Mouse (Mus musculus): ENCODE measurements around the gene Arl6. TPM values are rescaled to one million over a fixed set of nuclear protein-coding genes. Genes with fewer than 3 reads are reported as not detected.

Arl6 gene
- polyA plus RNA-seq, 1 experiment = 23.1 TPM

- H3K4me1 ChIP-seq (ENCODE audit: control insufficient read depth, insufficient read depth, low read length) = peaks cover 1% of the 10 kb centered on the region; the same call in 1 of the 2 replicates
- no peak for TF ChIP-seq CTCF (IDR thresholded peaks at IDR 0.05; ENCODE audit: extremely low read depth, insufficient read depth, low read length)
- no peak for TF ChIP-seq POLR2A (IDR thresholded peaks at IDR 0.05; ENCODE audit: extremely low read depth, insufficient read depth, low read length)
- no peak overlapping the region for H3K4me3 ChIP-seq (ENCODE audit: insufficient read depth, low read length)
- H3K27ac ChIP-seq (ENCODE audit: insufficient read depth, low read length) = no peak overlapping the region
Observed at GRCm38 (mm10) chr16:59569837-59570236, 69.4 kb downstream of the Arl6 start.

DNA sequence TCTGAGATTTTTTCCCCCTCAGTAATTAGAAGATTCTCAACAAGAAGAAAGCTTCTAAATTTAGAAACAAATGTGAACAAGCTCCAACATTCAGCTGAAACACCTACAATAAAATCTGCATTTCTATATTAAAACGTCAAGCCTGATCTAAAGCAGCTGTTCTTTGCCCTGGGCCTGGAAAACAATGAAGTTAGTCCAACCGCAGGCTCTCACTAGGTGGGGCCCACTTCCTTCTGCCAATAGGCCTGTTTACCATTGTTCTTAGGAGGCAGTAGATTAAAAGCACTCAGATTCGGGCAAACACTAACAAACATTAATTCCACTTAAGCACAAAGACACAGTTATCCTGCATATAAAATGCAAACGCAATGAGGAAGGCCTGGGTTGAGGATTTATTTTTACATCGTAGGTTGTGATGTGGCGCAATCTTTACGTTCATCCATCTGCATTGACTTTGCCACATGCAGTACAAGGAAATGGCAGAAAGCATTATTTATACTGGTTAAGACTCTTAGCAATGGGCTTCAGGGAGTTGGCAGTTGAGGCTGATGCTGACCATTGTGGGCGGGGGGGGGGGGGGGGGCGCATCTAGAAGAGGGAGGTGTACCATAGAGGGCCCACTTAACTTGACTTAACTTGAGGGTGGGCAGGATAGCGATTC is 71.3 kb downstream of the Arl6 start:
- Histone ChIP-seq H3K4me3 (ENCODE audit: insufficient read depth, low read length) (no peak overlapping the region), H3K4me1 (ENCODE audit: control insufficient read depth, insufficient read depth, low read length) (peaks cover 1% of the 10 kb centered on the region; the same call in 1 of the 2 replicates), H3K27ac (ENCODE audit: insufficient read depth, low read length) (peak overlapping the region; percentile 80; the same call in 1 of the 2 replicates)
- no peak for TF ChIP-seq POLR2A (IDR thresholded peaks at IDR 0.05; ENCODE audit: extremely low read depth, insufficient read depth, low read length)
- TF ChIP-seq CTCF (IDR thresholded peaks at IDR 0.05; ENCODE audit: extremely low read depth, insufficient read depth, low read length) = no peak

- Histone ChIP-seq H3K27ac (ENCODE audit: insufficient read depth, low read length) (no peak overlapping the region), H3K4me1 (ENCODE audit: control insufficient read depth, insufficient read depth, low read length) (peaks cover 1% of the 10 kb centered on the region; the same call in 1 of the 2 replicates), H3K4me3 (ENCODE audit: insufficient read depth, low read length) (no peak overlapping the region)
- TF ChIP-seq POLR2A (IDR thresholded peaks at IDR 0.05; ENCODE audit: extremely low read depth, insufficient read depth, low read length) (no peak), CTCF (IDR thresholded peaks at IDR 0.05; ENCODE audit: extremely low read depth, insufficient read depth, low read length) (no peak)
Observed at GRCm38 (mm10) chr16:59566437-59566836, 72.8 kb downstream of the Arl6 start.

DNA sequence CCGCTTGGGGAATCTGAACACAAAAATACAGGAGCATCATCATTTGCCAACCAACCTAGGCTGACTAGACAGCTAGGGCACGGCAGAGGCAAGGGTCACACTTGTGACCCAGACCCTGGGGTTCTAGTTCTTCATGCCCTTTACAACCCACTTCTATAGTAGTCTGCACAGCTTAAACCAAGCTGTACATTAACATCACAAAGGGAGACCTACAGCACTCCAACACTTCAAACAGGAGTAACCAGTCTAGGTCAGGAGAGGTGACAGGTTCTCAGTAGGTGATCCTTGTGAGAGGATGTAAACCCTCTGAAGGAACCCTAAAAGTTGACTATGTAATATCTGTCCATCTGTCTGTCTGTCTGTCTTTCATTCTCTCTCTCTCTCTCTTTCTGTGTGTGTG is 73.6 kb downstream of the Arl6 start:
- peaks cover 1% of the 10 kb centered on the region; the same call in 1 of the 2 replicates for H3K4me1 ChIP-seq (ENCODE audit: control insufficient read depth, insufficient read depth, low read length)
- H3K27ac ChIP-seq (ENCODE audit: insufficient read depth, low read length) = no peak overlapping the region
- TF ChIP-seq POLR2A (IDR thresholded peaks at IDR 0.05; ENCODE audit: extremely low read depth, insufficient read depth, low read length) = no peak
- no peak for TF ChIP-seq CTCF (IDR thresholded peaks at IDR 0.05; ENCODE audit: extremely low read depth, insufficient read depth, low read length)
- no peak overlapping the region for H3K4me3 ChIP-seq (ENCODE audit: insufficient read depth, low read length)

GRCm38 (mm10) chr16:59564025-59564424 is 75.2 kb downstream of the Arl6 start:
- no peak for TF ChIP-seq CTCF (IDR thresholded peaks at IDR 0.05; ENCODE audit: extremely low read depth, insufficient read depth, low read length)
- no peak for TF ChIP-seq POLR2A (IDR thresholded peaks at IDR 0.05; ENCODE audit: extremely low read depth, insufficient read depth, low read length)
- Histone ChIP-seq H3K4me1 (ENCODE audit: control insufficient read depth, insufficient read depth, low read length) (no peaks in the 10 kb centered on the region), H3K4me3 (ENCODE audit: insufficient read depth, low read length) (no peak overlapping the region), H3K27ac (ENCODE audit: insufficient read depth, low read length) (no peak overlapping the region)

Other genes starting within 250 kb of the Arl6 start
- 0.02 TPM in 2 replicates for gene Gabrr3, start 232.1 kb downstream of the Arl6 start, polyA plus RNA-seq (2012; rRNA removed)
- 10.0 and 10.4 TPM in 2 replicates for gene Riox2, start 167.6 kb downstream of the Arl6 start, polyA plus RNA-seq (2012; rRNA removed)
- 2.6 and 4.0 TPM in 2 replicates for gene Crybg3, start 38.4 kb downstream of the Arl6 start, polyA plus RNA-seq (2012; rRNA removed)

All from cortical plate, adult 2 months (tissue).